Mouse (Mus musculus) cerebellum, adult 2 months (tissue): ENCODE measurements around the gene Smyd3.

Experiments used
- CTCF ChIP-seq: fragments of 200-500 bp; IDR thresholded peaks from 2 replicates; pipeline ENCODE4 v1.5.1; 2011; ENCODE audit warnings: low read depth, mild to moderate bottlenecking, control low read depth, low read length, moderate library complexity, borderline replicate concordance; ENCODE audit not compliant: insufficient read depth
- POLR2A ChIP-seq: fragments of 200-500 bp; IDR thresholded peaks from 2 replicates; pipeline ENCODE4 v1.6.1; 2011; ENCODE audit warnings: low read length, control low read depth, borderline replicate concordance; ENCODE audit not compliant: insufficient read depth

DNA sequence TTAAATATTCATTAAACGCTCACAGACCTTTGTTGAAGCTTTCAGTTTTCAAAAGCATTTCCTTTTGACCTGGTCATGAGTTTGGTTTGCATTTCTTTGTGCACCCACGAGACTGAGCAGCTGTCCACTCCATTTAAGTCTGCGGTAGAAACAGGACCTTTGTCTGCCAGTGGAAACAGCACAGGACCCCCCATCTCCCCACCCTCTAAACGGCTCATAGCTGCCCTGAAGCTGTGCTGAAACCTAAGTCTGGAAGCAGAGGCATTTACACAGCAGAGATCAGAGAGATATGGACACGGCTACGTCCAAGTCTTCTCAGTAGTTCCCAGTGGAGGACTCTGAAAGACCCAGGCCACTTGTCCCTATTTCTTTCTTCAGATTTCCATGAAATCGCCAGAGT, 305.5 kb downstream of the Smyd3 start:
- no peak for TF ChIP-seq CTCF
- TF ChIP-seq POLR2A, result no peak
